Mouse (Mus musculus) kidney, postnatal 0 days (tissue): ENCODE data around the gene Clstn1. TPM values are rescaled to one million over a fixed set of nuclear protein-coding genes. Genes with fewer than 3 reads are reported as not detected.
A peak's percentile ranks its signal among the peaks of the same experiment; 100 is the strongest.

Source experiments
- ATAC-seq: fragments of 200-750 bp; cut with Nextera tagmentation; replicated peaks from 2 replicates; pipeline ENCODE4 v1.8.0; 2017; ENCODE audit warnings: low read depth, moderate number of reproducible peaks, moderate TSS enrichment, moderate library complexity; ENCODE audit not compliant: low FRiP score
- DNase-seq: peaks from one replicate; pipeline ENCODE4 v3.0.0-alpha.2; 2016; ENCODE audit warnings: low spot score
- H3K27ac ChIP-seq: fragments of 300-500 bp; sonication (generic); 2 replicates; pipeline ENCODE4 v1.5.1; 2014; ENCODE audit warnings: mild to moderate bottlenecking
- H3K27me3 ChIP-seq: fragments of 300-500 bp; sonication (generic); 2 replicates; pipeline ENCODE4 v1.6.1; 2014; ENCODE audit warnings: low read length, mixed read lengths; ENCODE audit not compliant: insufficient read depth
- H3K36me3 ChIP-seq: fragments of 300-500 bp; sonication (generic); 2 replicates; pipeline ENCODE4 v1.6.1; 2014; ENCODE audit warnings: low read length, mixed read lengths; ENCODE audit not compliant: insufficient read depth
- H3K4me1 ChIP-seq: fragments of 300-500 bp; sonication (generic); replicated peaks from 2 replicates; pipeline ENCODE4 v1.6.1; 2014; ENCODE audit warnings: antibody characterized with exemption, low read length, mixed read lengths; ENCODE audit not compliant: insufficient read depth
- H3K4me2 ChIP-seq: fragments of 300-500 bp; sonication (generic); 2 replicates; pipeline ENCODE4 v1.6.1; 2014; ENCODE audit warnings: mild to moderate bottlenecking, low read length, moderate library complexity, mixed read lengths
- H3K4me3 ChIP-seq: fragments of 300-500 bp; sonication (generic); replicated peaks from 2 replicates; pipeline ENCODE4 v1.5.1; 2014; ENCODE audit warnings: low read depth, low read length
- H3K9ac ChIP-seq: fragments of 300-500 bp; sonication (generic); 2 replicates; pipeline ENCODE4 v1.6.1; 2014; ENCODE audit warnings: low read depth, low read length
- H3K9me3 ChIP-seq: fragments of 300-500 bp; sonication (generic); replicated peaks from 2 replicates; pipeline ENCODE4 v1.6.1; 2016; ENCODE audit warnings: low read length, inconsistent platforms, mixed read lengths
- CTCF ChIP-seq: IDR thresholded peaks from 2 replicates; pipeline ENCODE4 v1.5.1; 2016; ENCODE audit warnings: antibody characterized with exemption, low read depth, mild to moderate bottlenecking, moderate library complexity
- WGBS: fragments of 180-500 bp; shearing (Covaris S2); extraction: QIAGEN DNeasy Blood & Tissue Kit; methylation state at CpG from one replicate; pipeline ENCODE4 v1.1.7; 2014; 5-methylcytosine and 5-hydroxymethylcytosine counted together
- polyA plus RNA-seq: library from polyadenylated mRNA; unstranded; fragments of >200 nt; fragmentation: Nextera tagmentation; extraction: Ambion mirVana; gene quantifications from 2 replicates; pipeline ENCODE4 v1.2.1, GENCODE M21; 2015

Gene Clstn1
- polyA plus RNA-seq, 1 experiment from 2014 or later: 43.9 TPM

- Histone ChIP-seq H3K9me3 (no peaks in the 10 kb centered on the region), H3K9ac (no peak overlapping the region), H3K4me3 (no peak overlapping the region), H3K4me2 (no peak overlapping the region), H3K27ac (no peak overlapping the region), H3K4me1 (no peaks in the 10 kb centered on the region), H3K36me3 (peaks cover 8% of the 10 kb centered on the region; the same call in 1 of the 2 replicates), H3K27me3 (no peaks in the 10 kb centered on the region)
- no peak for DNase-seq
- ATAC-seq: no peak
- no peak for TF ChIP-seq CTCF
- 88% methylated on average over 4 of the region's 4 CpGs for WGBS
Observed at GRCm38 (mm10) chr4:149556111-149556510, 30.2 kb upstream of the Clstn1 start.

- no peak for TF ChIP-seq CTCF
- Histone ChIP-seq H3K9ac (no peak overlapping the region), H3K27ac (no peak overlapping the region), H3K27me3 (no peaks in the 10 kb centered on the region), H3K4me1 (peaks cover 4% of the 10 kb centered on the region; the same call in 1 of the 2 replicates), H3K4me2 (no peak overlapping the region), H3K4me3 (no peak overlapping the region), H3K36me3 (peaks cover 8% of the 10 kb centered on the region; the same call in 1 of the 2 replicates), H3K9me3 (no peaks in the 10 kb centered on the region)
- WGBS: 92% methylated on average over 5 of the region's 5 CpGs
- no peak; the same call in 1 of the 2 replicates for ATAC-seq
- no peak for DNase-seq
Observed at GRCm38 (mm10) chr4:149557905-149558304, 28.4 kb upstream of the Clstn1 start.

- Histone ChIP-seq H3K36me3 (peaks cover 8% of the 10 kb centered on the region; the same call in 1 of the 2 replicates), H3K4me2 (no peak overlapping the region), H3K9me3 (no peaks in the 10 kb centered on the region), H3K27ac (no peak overlapping the region), H3K4me3 (no peak overlapping the region), H3K9ac (no peak overlapping the region), H3K4me1 (peaks cover 5% of the 10 kb centered on the region; the same call in 1 of the 2 replicates), H3K27me3 (no peaks in the 10 kb centered on the region)
- 77% methylated on average over 3 of the region's 3 CpGs for WGBS
- ATAC-seq (no peak), DNase-seq (no peak)
- TF ChIP-seq CTCF: no peak
Observed at GRCm38 (mm10) chr4:149558389-149558788, 27.9 kb upstream of the Clstn1 start.

GRCm38 (mm10) chr4:149561392-149561791 lies 24.9 kb upstream of the Clstn1 start:
- no peak for DNase-seq
- no peak for TF ChIP-seq CTCF
- WGBS: 67% methylated on average over 4 of the region's 4 CpGs
- H3K27ac ChIP-seq: no peak overlapping the region
- H3K9me3 ChIP-seq: no peaks in the 10 kb centered on the region
- H3K4me2 ChIP-seq: no peak overlapping the region
- H3K9ac ChIP-seq: no peak overlapping the region
- H3K36me3 ChIP-seq: no peaks in the 10 kb centered on the region
- no peak for ATAC-seq
- no peak overlapping the region for H3K4me3 ChIP-seq
- peaks cover 9% of the 10 kb centered on the region for H3K4me1 ChIP-seq
- no peaks in the 10 kb centered on the region for H3K27me3 ChIP-seq

- Histone ChIP-seq H3K27ac (no peak overlapping the region), H3K4me3 (no peak overlapping the region), H3K4me1 (peaks cover 9% of the 10 kb centered on the region), H3K4me2 (no peak overlapping the region), H3K27me3 (no peaks in the 10 kb centered on the region), H3K36me3 (no peaks in the 10 kb centered on the region), H3K9ac (no peak overlapping the region), H3K9me3 (no peaks in the 10 kb centered on the region)
- no peak for TF ChIP-seq CTCF
- 60% methylated on average over 21 of the region's 21 CpGs for WGBS
- ATAC-seq (0 out of 2 replicates have a peak, but pooled peaks have one; percentile 8), DNase-seq (no peak)
Observed at GRCm38 (mm10) chr4:149561986-149562904, 24.0 kb upstream of the Clstn1 start.

- TF ChIP-seq CTCF: no peak
- ATAC-seq (no peak), DNase-seq (no peak)
- Histone ChIP-seq H3K4me2 (no peak overlapping the region), H3K27me3 (no peaks in the 10 kb centered on the region), H3K9me3 (no peaks in the 10 kb centered on the region), H3K27ac (no peak overlapping the region), H3K4me3 (no peak overlapping the region), H3K9ac (no peak overlapping the region), H3K4me1 (peaks cover 9% of the 10 kb centered on the region), H3K36me3 (no peaks in the 10 kb centered on the region)
- WGBS: 41% methylated on average over 7 of the region's 7 CpGs
Observed at GRCm38 (mm10) chr4:149562905-149563347, 23.3 kb upstream of the Clstn1 start.
